In the genomic region with DNA sequence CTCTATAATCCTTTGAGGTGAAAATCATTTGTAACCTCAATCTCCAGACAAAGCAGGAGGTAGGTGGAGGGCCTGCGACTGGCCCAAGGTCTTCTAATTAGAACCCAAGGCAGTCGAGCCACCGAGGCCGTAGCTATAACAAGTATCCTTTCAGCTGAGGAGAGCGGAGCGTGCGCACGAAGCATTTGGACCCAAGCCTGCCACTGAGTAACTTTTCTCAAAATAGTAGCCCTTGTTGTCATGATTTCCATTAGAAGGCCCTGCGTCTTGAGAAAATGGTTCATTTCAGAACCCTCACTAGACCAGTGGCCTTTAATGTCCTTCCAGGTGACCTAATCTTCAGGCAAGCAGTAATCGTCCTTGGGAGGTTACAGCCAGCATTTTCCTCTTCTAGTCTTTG, we compare ENCODE assay signal across 16 mouse cellular contexts.
A peak's percentile ranks its signal among the peaks of the same experiment; 100 is the strongest.
DNase-seq lines count a peak whose midpoint lies in the region; ATAC-seq and TF ChIP-seq lines count a peak whose summit lies in the region.
"Had no signal": no experiment of that assay in that cellular context is flagged by ENCODE, and none has a peak within 500 bp of the region (broad histone marks: within the 10 kb centered on the region; RNA-seq: fewer than 3 reads in every experiment).

No protein-coding gene starts in this region.

- TF ChIP-seq CTCF in kidney, adult 2 months (conservative IDR thresholded peaks at IDR 0.05; ENCODE audit: insufficient read depth, insufficient read length, low read depth, low read length), result no peak
- TF ChIP-seq CTCF in CH12.LX (conservative IDR thresholded peaks at IDR 0.05 in 1 of 2, IDR thresholded peaks at IDR 0.05 in 1 of 2; ENCODE audit: low read depth in 2 of 2, low read length in 2 of 2), result no peak

- no peak for TF ChIP-seq RAD21 in CH12.LX (IDR thresholded peaks at IDR 0.05; ENCODE audit: low read depth, low read length)

- no peaks in the 10 kb centered on the region for H3K36me3 ChIP-seq in kidney, adult 2 months (ENCODE audit: control insufficient read depth, insufficient read depth, low read length)
- no peaks in the 10 kb centered on the region for H3K36me3 ChIP-seq in CH12.LX (replicated peaks in 1 of 2; ENCODE audit: control insufficient read depth in 1 of 2, insufficient read depth in 1 of 2, low read length in 1 of 2)
- H3K36me3 ChIP-seq in heart, embryonic 15.5 days, result no peaks in the 10 kb centered on the region
- H3K36me3 ChIP-seq: midbrain, embryonic 13.5 days had no signal

- H3K4me2 ChIP-seq in CH12.LX (ENCODE audit: insufficient read depth, low read depth, poor library complexity, severe bottlenecking), result no peak overlapping the region
- no peak overlapping the region for H3K4me2 ChIP-seq in heart, embryonic 15.5 days
- H3K4me2 ChIP-seq: midbrain, embryonic 13.5 days had no signal

- no peak overlapping the region for H3K4me3 ChIP-seq in kidney, adult 2 months (ENCODE audit: insufficient read depth, low read depth, low read length)
- no peak overlapping the region for H3K4me3 ChIP-seq in CH12.LX (replicated peaks in 1 of 3; ENCODE audit: low read depth in 2 of 3, low read length in 2 of 3, poor library complexity in 1 of 3)
- no peak overlapping the region for H3K4me3 ChIP-seq in heart, embryonic 15.5 days
- H3K4me3 ChIP-seq: midbrain, embryonic 13.5 days; myocyte had no signal

- dilution Hi-C loops in CH12.LX (cut with MboI; ENCODE audit: extremely low pct_ligation_motif_present, extremely low pct_unique_long_range_greater_than_20kb, low sequenced_read_pairs), result no loop called here

- in situ Hi-C loops in CH12.LX (cut with MboI; ENCODE audit: low pct_ligation_motif_present, low pct_unique_long_range_greater_than_20kb, low sequenced_read_pairs), result no loop called here

- no peaks in the 10 kb centered on the region for H3K27me3 ChIP-seq in kidney, adult 2 months (replicated peaks; ENCODE audit: control insufficient read depth, insufficient read depth, low read length)
- no peaks in the 10 kb centered on the region for H3K27me3 ChIP-seq in CH12.LX (replicated peaks)
- H3K27me3 ChIP-seq in heart, embryonic 15.5 days, result 0 out of 2 replicates have a peak, but pooled peaks cover 6% of the 10 kb centered on the region

- intact Hi-C loops in left cerebral cortex, postnatal 25 days (cut with DNase I), result no loop called here

- DNase-seq in kidney, adult 2 months, result no peak
- DNase-seq in kidney, adult 8-10 months, result no peak
- DNase-seq in CH12.LX (ENCODE audit: extremely low read depth), result no peak
- peak; percentile 53 to 68 for DNase-seq in heart, adult 18-20 months
- no peak for DNase-seq in adrenal gland, adult 18-20 months (ENCODE audit: low spot score in 2 of 2)
- no peak for DNase-seq in right cerebral cortex, adult 18-20 months
- no peak for DNase-seq in left cerebral cortex, postnatal 25 days (ENCODE audit: low spot score in 2 of 2)
- DNase-seq: cerebellum, postnatal 14 days; layer of hippocampus, adult 9-11 months; liver; right cerebral cortex, postnatal 14 days had no signal

- TF ChIP-seq POLR2A in kidney, adult 2 months (IDR thresholded peaks at IDR 0.05; ENCODE audit: low read depth, low read length), result no peak
- TF ChIP-seq POLR2A in CH12.LX (IDR thresholded peaks at IDR 0.05; ENCODE audit: low read depth, low read length), result no peak

- 75% methylated on average over 10 of the region's 10 CpGs for WGBS in kidney, adult 2 months
- WGBS in heart, embryonic 15.5 days, result 48% methylated on average over 10 of the region's 10 CpGs

- no peaks in the 10 kb centered on the region for H3K9me3 ChIP-seq in CH12.LX (replicated peaks; ENCODE audit: low read length)
- no peaks in the 10 kb centered on the region for H3K9me3 ChIP-seq in heart, embryonic 15.5 days (replicated peaks)
- H3K9me3 ChIP-seq: midbrain, embryonic 13.5 days had no signal

- H3K79me2 ChIP-seq in CH12.LX (replicated peaks; ENCODE audit: control insufficient read depth, extremely low read depth, insufficient read depth, poor library complexity, severe bottlenecking), result no peaks in the 10 kb centered on the region

- peak overlapping the region; percentile 40; the same call in 1 of the 2 replicates for H3K27ac ChIP-seq in kidney, adult 2 months (ENCODE audit: insufficient read depth, low read depth, low read length)
- H3K27ac ChIP-seq in CH12.LX (ENCODE audit: insufficient read depth, low read depth), result no peak overlapping the region
- H3K27ac ChIP-seq in heart, embryonic 15.5 days, result peak overlapping the region; percentile 58
- H3K27ac ChIP-seq: kidney, postnatal 0 days; midbrain, embryonic 13.5 days had no signal

- ATAC-seq in heart, embryonic 15.5 days (replicated peaks; ENCODE audit: insufficient number of reproducible peaks, insufficient read depth, low FRiP score, low read depth), result no peak
- ATAC-seq: midbrain, embryonic 13.5 days; Patski had no signal

- H3K9ac ChIP-seq in CH12.LX (ENCODE audit: insufficient read depth, low read depth), result no peak overlapping the region
- H3K9ac ChIP-seq in heart, embryonic 15.5 days, result no peak overlapping the region
- H3K9ac ChIP-seq: midbrain, embryonic 13.5 days had no signal

- TF ChIP-seq EP300 in CH12.LX (IDR thresholded peaks at IDR 0.05; ENCODE audit: low read length), result no peak

- H3K4me1 ChIP-seq in kidney, adult 2 months (ENCODE audit: control insufficient read depth, insufficient read depth, low read length), result no peaks in the 10 kb centered on the region
- H3K4me1 ChIP-seq in CH12.LX (ENCODE audit: control insufficient read depth in 1 of 2, insufficient read depth in 2 of 2), result peaks cover 0 to 4% of the 10 kb centered on the region in 2 experiments; a peak in 1 of 4 replicates
- peaks cover 25% of the 10 kb centered on the region for H3K4me1 ChIP-seq in heart, embryonic 15.5 days (replicated peaks)

TF ChIP-seq in CH12.LX, 34 proteins besides CTCF, POLR2A, EP300 and RAD21:
- TF ChIP-seq MXI1 (IDR thresholded peaks at IDR 0.05; ENCODE audit: low read depth, low read length) (no peak), HCFC1 (IDR thresholded peaks at IDR 0.05; ENCODE audit: low read depth, low read length) (no peak), TCF12 (IDR thresholded peaks at IDR 0.05; ENCODE audit: low read depth, low read length) (no peak), MEF2A (IDR thresholded peaks at IDR 0.05; ENCODE audit: borderline replicate concordance, low read depth, low read length) (0 out of 2 replicates have a peak, but pooled peaks have one; percentile 30), SIN3A (IDR thresholded peaks at IDR 0.05; ENCODE audit: low read length) (no peak), TBP (conservative IDR thresholded peaks at IDR 0.05; ENCODE audit: low read depth, low read length) (no peak), USF1 (IDR thresholded peaks at IDR 0.05; ENCODE audit: low read depth, low read length) (no peak), ZMIZ1 (IDR thresholded peaks at IDR 0.05; ENCODE audit: low read depth, low read length) (no peak), MAX (IDR thresholded peaks at IDR 0.05; ENCODE audit: low read length) (no peak), USF2 (conservative IDR thresholded peaks at IDR 0.05; ENCODE audit: low read depth, low read length) (no peak), ZKSCAN1 (IDR thresholded peaks at IDR 0.05; ENCODE audit: borderline replicate concordance, low read depth, low read length) (no peak), JUND (conservative IDR thresholded peaks at IDR 0.05; ENCODE audit: low read depth, low read length) (no peak), NELFE (IDR thresholded peaks at IDR 0.05; ENCODE audit: low read depth, low read length) (no peak), JUN (IDR thresholded peaks at IDR 0.05; ENCODE audit: insufficient read depth, low read depth, low read length) (peak; percentile 25; the same call in 1 of the 2 replicates), E2F4 (IDR thresholded peaks at IDR 0.05; ENCODE audit: insufficient replicate concordance, low read depth, low read length) (no peak), NRF1 (IDR thresholded peaks at IDR 0.05; ENCODE audit: low read depth, low read length) (peak; percentile 69)

Comparison
In these comparisons a context has a peak if more than half of its experiments do, and no peak if none do; other contexts are left out.
1. DNase-seq: peak in heart, adult 18-20 months (2 of 2); none in kidney, adult 2 months (single experiment), kidney, adult 8-10 months (0 of 2), CH12.LX (single experiment), adrenal gland, adult 18-20 months (0 of 2), right cerebral cortex, adult 18-20 months (single experiment) and left cerebral cortex, postnatal 25 days (0 of 2).